Mouse (Mus musculus): ENCODE results near the gene Aup1.

Gene Aup1

DNA sequence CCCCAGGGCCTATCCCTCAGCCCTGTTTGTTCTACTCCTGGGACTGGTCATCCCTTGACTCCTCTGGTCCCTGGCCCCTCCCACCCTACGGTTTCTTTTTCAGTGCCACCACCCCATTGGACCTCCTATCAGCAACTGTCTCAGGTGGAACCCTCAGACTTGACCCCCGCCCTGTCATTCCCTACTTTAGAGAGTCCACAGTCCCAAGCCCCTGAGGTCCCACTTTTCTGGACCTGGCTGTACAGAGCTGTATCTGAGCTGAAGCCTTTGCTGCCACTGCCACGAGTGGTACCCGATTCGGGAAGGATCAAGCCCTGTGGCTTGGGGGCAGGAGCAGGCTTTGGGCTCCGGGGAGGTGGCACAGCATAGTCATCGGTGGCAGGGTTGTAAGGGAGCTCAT, 23.2 kb upstream of the Aup1 start:
- no peak for DNase-seq (ENCODE audit: extremely low spot score)

DNA sequence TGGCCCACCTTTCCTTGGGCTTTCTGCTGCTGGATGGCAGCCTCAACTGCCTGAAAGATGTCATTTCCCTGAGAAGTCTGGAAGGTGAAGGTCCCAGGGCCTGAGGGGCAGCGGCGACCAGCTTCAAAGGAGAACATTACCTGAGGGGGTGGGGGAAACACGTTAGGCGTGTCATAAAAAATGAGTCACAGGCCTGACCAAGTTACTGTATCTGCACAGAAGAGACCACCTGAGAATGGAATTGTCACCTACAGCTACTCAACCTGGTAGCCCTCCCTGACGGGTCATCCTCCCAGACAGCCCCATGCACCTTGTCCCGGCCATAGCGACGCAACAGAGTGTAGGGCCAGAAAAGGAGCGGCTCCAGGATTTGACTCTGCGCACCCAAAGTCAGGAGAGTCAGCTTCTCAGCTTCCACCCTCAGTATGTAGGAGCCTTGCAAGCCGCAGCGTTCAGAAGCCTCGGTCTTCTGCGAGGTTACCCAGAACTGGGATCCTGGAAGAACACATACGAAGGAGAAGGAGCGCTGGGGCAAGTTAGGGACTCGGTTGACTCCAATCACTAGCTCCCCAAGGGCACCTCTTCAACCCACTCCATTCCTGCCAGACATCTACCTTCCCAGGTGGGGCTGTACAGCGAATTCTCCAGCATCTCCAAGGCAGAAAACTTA, 22.3 kb upstream of the Aup1 start:
- DNase-seq (ENCODE audit: extremely low spot score): no peak

DNA sequence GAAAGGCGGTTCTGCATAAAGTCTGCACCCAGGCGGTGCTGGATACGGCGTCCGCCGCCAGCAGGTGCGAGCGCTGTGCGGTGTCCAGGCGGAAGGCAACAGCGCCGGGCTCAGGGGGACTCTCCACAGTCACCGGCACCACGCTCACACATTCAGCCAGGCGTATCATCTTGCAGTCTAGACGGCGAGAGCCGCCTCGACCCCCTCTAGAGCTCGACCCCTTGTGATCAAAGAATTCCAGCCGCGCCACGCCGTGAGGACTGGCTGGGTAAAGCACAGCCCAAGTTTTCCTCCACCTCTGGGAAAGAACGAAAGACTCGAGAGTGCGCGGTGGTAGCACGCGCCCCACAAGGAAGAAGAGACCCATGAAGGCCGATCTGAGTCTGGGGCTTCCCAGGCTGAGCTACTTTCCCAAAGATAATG, 21.5 kb upstream of the Aup1 start:
- peak; percentile 66 for DNase-seq (ENCODE audit: extremely low spot score)

- peak; percentile 82 for DNase-seq (ENCODE audit: extremely low spot score)
Measured at GRCm38 (mm10) chr6:83033249-83034185, 20.8 kb upstream of the Aup1 start, which contains the start of the genes Dok1 and Loxl3. Dok1 (minus strand) TSS chr6:83033471. Loxl3 (plus strand) TSS chr6:83034173.

GRCm38 (mm10) chr6:83034463-83035055, 19.8 kb upstream of the Aup1 start:
- DNase-seq (ENCODE audit: extremely low spot score): no peak

- no peak for DNase-seq (ENCODE audit: extremely low spot score)
Measured at GRCm38 (mm10) chr6:83037188-83037587, 17.1 kb upstream of the Aup1 start.

DNA sequence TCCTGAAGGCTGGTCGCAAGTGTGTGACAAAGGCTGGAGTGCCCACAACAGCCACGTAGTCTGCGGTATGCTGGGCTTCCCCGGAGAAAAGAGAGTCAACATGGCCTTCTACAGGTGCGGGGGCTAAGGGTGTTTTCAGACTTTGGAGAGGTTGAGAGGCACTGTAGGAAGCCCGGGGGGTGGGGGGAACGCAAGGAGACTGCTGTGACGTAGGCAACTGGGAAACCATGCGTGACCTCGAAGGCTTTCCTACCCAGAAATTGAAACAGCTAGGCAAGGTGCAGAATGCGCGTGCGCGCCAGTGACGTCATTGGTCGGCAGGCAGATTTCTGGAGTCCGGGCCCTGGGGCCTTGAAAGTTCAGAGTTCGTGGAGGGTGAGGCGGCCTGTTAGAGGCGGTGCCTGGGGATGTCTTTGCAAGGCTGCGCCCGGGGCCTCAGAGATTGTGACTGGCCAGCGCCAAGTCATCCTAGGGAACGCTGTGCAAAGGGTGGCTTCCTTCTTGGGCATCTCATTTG, 15.8 kb upstream of the Aup1 start:
- peak; percentile 94 for DNase-seq (ENCODE audit: extremely low spot score)

GRCm38 (mm10) chr6:83040601-83041000, 13.7 kb upstream of the Aup1 start:
- no peak for DNase-seq (ENCODE audit: extremely low spot score)

DNA sequence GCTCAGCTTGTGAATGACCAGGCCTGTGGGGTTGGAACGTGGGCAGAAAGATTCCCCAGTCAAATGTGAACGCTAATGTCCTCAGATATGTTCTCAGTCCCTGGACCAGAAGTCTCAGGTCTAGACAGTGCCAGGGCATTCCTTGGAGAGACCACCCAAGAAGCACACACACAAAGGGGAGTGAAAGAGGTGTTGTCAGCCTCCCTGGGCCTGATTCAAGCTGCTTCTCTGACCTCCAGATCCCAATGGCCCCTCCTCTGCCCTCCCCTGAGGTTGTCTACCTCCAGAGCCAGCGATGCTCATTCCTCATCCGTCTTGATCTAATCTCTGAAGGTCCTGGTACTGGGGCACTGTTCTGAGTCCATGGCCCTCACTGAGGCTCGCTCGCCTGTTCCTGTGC, 10.8 kb upstream of the Aup1 start:
- DNase-seq (ENCODE audit: extremely low spot score): no peak

DNA sequence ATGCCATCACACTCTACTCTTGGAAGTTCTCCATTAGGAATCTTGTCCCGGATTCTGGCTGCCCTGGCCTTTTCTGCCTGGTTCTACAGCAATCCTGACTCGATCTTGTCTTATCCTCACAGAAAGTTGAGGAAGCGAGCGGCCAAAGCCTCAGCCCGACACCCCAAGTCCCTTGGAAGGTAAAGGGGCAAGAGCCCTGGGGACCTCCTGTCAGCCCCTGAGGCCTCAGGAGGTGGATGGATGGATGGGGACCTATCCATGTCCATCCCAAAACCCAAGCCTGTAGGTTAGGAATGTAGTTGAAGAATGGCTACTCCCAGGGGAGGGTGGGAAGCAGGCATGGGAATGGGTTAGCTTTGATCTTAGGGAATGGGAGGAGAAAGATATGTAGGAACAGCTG, 10.3 kb upstream of the Aup1 start:
- no peak for DNase-seq (ENCODE audit: extremely low spot score)

- DNase-seq (ENCODE audit: extremely low spot score): no peak
Measured at GRCm38 (mm10) chr6:83044742-83045141, 9.6 kb upstream of the Aup1 start.

DNA sequence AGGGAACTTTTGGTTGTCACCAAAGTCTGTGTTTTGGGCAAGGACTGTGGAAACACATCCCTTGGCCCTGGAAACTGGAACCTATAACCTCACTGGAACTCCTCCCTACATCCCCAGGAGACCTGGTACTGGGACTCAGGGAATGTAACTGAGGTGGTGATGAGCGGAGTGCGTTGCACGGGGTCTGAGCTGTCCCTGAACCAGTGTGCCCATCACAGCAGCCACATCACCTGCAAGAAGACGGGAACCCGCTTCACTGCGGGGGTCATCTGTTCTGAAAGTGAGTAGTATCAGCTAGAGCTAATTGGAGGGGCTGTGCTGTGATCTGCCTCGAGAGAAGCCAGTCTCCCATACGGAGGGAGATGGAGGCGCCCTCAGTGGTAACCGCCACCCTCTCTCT, 5.0 kb upstream of the Aup1 start:
- no peak for DNase-seq (ENCODE audit: extremely low spot score)

- DNase-seq (ENCODE audit: extremely low spot score): peak; percentile 64
Measured at GRCm38 (mm10) chr6:83053136-83053960, 973 bp upstream of the Aup1 start.

- DNase-seq (ENCODE audit: extremely low spot score): no peak
Measured at GRCm38 (mm10) chr6:83054871-83055431, 630 bp downstream of the Aup1 start, which contains the start of gene Htra2. Htra2 (minus strand) TSS chr6:83055273.

- DNase-seq (ENCODE audit: extremely low spot score): no peak
Measured at GRCm38 (mm10) chr6:83057790-83058189, 3.5 kb downstream of the Aup1 start, which contains the start of gene Dqx1. Dqx1 (plus strand) TSS chr6:83057844.

- DNase-seq (ENCODE audit: extremely low spot score): no peak
Measured at GRCm38 (mm10) chr6:83058725-83059124, 4.4 kb downstream of the Aup1 start.

DNA sequence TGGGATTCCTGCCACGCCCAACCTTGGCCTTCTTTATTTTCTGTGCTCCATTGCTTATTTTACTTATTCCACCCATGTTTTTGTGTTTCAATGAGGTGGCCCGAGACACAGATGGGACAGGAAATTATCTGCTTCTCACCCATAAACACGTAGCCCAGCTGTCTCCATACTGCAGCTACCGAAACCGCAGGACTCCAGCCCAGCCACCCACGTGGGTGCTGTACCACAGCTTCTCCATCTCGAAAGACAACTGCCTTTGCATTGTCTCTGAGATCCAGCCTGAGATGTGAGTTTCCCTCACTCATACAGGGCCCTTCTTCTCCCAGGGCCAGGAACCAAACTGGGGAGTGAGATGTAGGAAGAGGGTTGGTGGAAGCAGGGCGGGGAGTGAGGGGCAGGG, 11.7 kb downstream of the Aup1 start:
- no peak for DNase-seq (ENCODE audit: extremely low spot score)

DNA sequence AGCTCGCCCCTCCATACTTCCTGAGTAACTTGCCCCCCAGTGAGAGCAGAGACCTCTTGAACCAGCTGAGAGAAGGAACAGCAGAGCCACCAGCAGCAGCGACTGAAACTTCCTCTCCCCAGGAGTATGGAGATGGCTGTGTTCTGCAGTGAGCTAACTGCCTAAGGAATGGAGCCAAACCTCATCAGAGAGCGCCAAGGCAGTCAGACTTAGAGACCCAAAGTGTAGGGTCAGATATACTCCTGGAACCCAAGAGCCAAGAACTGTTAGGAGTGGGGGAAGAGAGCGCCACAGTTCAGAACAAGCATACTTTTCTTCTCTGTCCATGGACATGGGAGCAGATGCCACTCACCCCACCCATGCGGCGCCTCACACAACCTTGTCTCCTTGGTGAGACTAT, 12.1 kb downstream of the Aup1 start:
- no peak for DNase-seq (ENCODE audit: extremely low spot score)

DNA sequence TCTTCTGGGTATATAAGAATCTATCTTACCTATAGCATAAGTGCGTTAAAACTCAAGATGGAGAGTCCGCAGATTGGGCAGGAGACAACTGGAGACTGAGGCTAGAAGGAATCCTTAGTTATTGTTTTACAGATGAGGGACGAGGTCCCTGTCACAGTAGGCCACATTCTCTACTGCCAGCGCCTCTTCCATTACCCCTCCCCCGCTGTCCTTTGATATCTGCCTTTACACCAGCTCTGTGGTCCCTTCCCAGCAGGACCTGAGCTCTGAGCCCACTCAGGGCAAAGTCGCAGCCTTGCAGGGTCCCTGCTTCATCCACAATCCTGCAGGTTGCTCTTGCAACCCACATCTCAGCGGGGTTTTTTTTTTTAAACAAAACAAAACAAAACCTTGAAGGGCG, 13.9 kb downstream of the Aup1 start:
- DNase-seq (ENCODE audit: extremely low spot score): no peak

GRCm38 (mm10) chr6:83068706-83069487, 14.6 kb downstream of the Aup1 start:
- DNase-seq (ENCODE audit: extremely low spot score): no peak
